Mouse (Mus musculus): ENCODE results near the gene Aplp1. TPM values are rescaled to one million over a fixed set of nuclear protein-coding genes. Genes with fewer than 3 reads are reported as not detected.

Aplp1 gene
- polyA plus RNA-seq, 1 experiment from 2014 or later: 104 TPM

GRCm38 (mm10) chr7:30450241-30450640 is 4.9 kb upstream of the Aplp1 start:
- no peak for TF ChIP-seq CTCF (IDR thresholded peaks at IDR 0.05)
- no peak for ATAC-seq

GRCm38 (mm10) chr7:30444154-30444970 is 973 bp downstream of the Aplp1 start:
- TF ChIP-seq CTCF (IDR thresholded peaks at IDR 0.05): no peak
- ChIA-PET POLR2A (interaction anchor here (0.7 kb wide), 1 partner anchor 125 kb away, joined by 3 read pairs; no protein-coding TSS in a partner anchor), CTCF (no interaction called here)
- no peak for ATAC-seq
- in situ Hi-C loops (cut with MboI; ENCODE audit: low pct_unique_long_range_greater_than_20kb): no loop called here
- DNase-seq (ENCODE audit: low read depth, low spot score): no peak
- H3K27me3 ChIP-seq: no peaks in the 10 kb centered on the region

More at GRCm38 (mm10) chr7:30450241-30450640, 4.9 kb upstream of the Aplp1 start:
- H3K27me3 ChIP-seq: peaks cover 16% of the 10 kb centered on the region
- POLR2A ChIA-PET: no interaction called here
- CTCF ChIA-PET: no interaction called here
- DNase-seq (ENCODE audit: low read depth, low spot score): no peak
- in situ Hi-C loops (cut with MboI; ENCODE audit: low pct_unique_long_range_greater_than_20kb): no loop called here

- TF ChIP-seq CTCF (IDR thresholded peaks at IDR 0.05): no peak
- no peaks in the 10 kb centered on the region for H3K27me3 ChIP-seq
- in situ Hi-C loops (cut with MboI; ENCODE audit: low pct_unique_long_range_greater_than_20kb): no loop called here
- ATAC-seq (no peak), DNase-seq (ENCODE audit: low read depth, low spot score) (no peak)
- CTCF ChIA-PET: no interaction called here
- POLR2A ChIA-PET: interaction anchor here (0.7 kb wide), 1 partner anchor 124 kb away, joined by 3 read pairs; no protein-coding TSS in a partner anchor
These were observed 1.6 kb downstream of the Aplp1 start for GRCm38 (mm10) chr7:30443696-30444095.

- H3K27me3 ChIP-seq: no peaks in the 10 kb centered on the region
- ATAC-seq (no peak), DNase-seq (ENCODE audit: low read depth, low spot score) (no peak)
- in situ Hi-C loops (cut with MboI; ENCODE audit: low pct_unique_long_range_greater_than_20kb): no loop called here
- POLR2A ChIA-PET: no interaction called here
- CTCF ChIA-PET: no interaction called here
- TF ChIP-seq CTCF (IDR thresholded peaks at IDR 0.05): no peak
These were observed 4.6 kb downstream of the Aplp1 start for GRCm38 (mm10) chr7:30440697-30441096.

- no peak for TF ChIP-seq CTCF (IDR thresholded peaks at IDR 0.05)
- no peak for ATAC-seq
These were observed 5.6 kb downstream of the Aplp1 start for GRCm38 (mm10) chr7:30439734-30440133.

DNA sequence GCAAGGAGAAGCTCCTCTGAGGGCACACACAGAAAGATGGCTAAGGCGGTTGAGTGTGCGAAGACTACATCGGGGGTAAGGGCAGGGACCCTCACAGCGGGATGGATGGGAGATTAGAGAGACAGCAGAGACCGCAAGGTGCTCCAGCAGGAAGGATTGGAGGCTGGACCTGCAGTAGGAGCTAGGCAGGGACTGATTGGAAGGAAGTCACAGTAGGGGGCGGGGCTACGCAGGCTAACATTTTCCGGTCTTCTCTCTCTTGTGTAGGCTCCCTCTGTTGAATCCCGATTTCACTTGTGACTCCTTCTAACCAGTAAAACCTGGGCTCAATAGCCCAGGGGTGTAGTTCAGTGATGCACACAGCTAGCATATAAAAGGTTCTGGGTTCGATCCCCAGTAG is 8.5 kb downstream of the Aplp1 start:
- no peak for DNase-seq (ENCODE audit: low read depth, low spot score)
- POLR2A ChIA-PET: no interaction called here
- no peak for TF ChIP-seq CTCF (IDR thresholded peaks at IDR 0.05)
- in situ Hi-C loops (cut with MboI; ENCODE audit: low pct_unique_long_range_greater_than_20kb): loop anchor here (5.0 to 10.0 kb wide), 2 partner anchors 35 to 102 kb away; no protein-coding TSS in a partner anchor
- CTCF ChIA-PET: interaction anchor here (1.0 kb wide), 1 partner anchor 100 kb away, joined by 3 read pairs; no protein-coding TSS in a partner anchor
- no peak for ATAC-seq
- H3K27me3 ChIP-seq: no peaks in the 10 kb centered on the region

More at GRCm38 (mm10) chr7:30439734-30440133, 5.6 kb downstream of the Aplp1 start:
- DNase-seq (ENCODE audit: low read depth, low spot score): no peak
- in situ Hi-C loops (cut with MboI; ENCODE audit: low pct_unique_long_range_greater_than_20kb): loop anchor here (5.0 to 10.0 kb wide), 2 partner anchors 33 to 105 kb away; no protein-coding TSS in a partner anchor
- POLR2A ChIA-PET: no interaction called here
- H3K27me3 ChIP-seq: no peaks in the 10 kb centered on the region
- CTCF ChIA-PET: no interaction called here

- no peak for DNase-seq (ENCODE audit: low read depth, low spot score)
- POLR2A ChIA-PET: no interaction called here
- no peaks in the 10 kb centered on the region for H3K27me3 ChIP-seq
- no peak for TF ChIP-seq CTCF (IDR thresholded peaks at IDR 0.05)
- CTCF ChIA-PET: interaction anchor here (1.1 to 3.1 kb wide), 2 partner anchors 89 to 99 kb away, joined by 3 to 10 read pairs; no protein-coding TSS in a partner anchor
- no peak for ATAC-seq
- in situ Hi-C loops (cut with MboI; ENCODE audit: low pct_unique_long_range_greater_than_20kb): loop anchor here (5.0 to 10.0 kb wide), 2 partner anchors 37 to 100 kb away; no protein-coding TSS in a partner anchor
These were observed 10.2 kb downstream of the Aplp1 start for GRCm38 (mm10) chr7:30435156-30435555.

DNA sequence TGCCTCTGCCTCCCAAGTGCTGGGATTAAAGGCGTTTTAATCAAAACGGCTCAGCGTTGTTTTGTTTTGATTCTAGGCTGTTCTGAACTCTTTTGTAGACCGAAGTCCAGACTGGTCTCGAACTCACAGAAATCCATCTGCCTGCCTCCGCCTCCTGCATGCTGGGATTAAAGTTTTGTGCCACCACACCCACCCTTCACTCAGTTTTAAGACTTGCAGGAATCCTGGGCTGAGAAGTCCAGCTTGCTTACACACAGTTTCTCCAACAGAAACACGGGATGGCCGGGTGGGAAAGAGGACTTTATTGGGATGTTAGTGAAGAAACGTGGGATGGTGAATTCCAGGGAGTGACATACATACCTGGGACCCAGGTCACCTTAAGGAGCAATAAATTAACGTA is 10.6 kb downstream of the Aplp1 start:
- H3K27me3 ChIP-seq: no peaks in the 10 kb centered on the region
- POLR2A ChIA-PET: no interaction called here
- TF ChIP-seq CTCF (IDR thresholded peaks at IDR 0.05): no peak
- in situ Hi-C loops (cut with MboI; ENCODE audit: low pct_unique_long_range_greater_than_20kb): loop anchor here (5.0 to 10.0 kb wide), 2 partner anchors 38 to 100 kb away; no protein-coding TSS in a partner anchor
- ATAC-seq (no peak), DNase-seq (ENCODE audit: low read depth, low spot score) (no peak)
- CTCF ChIA-PET: interaction anchor here (1.1 to 3.1 kb wide), 2 partner anchors 88 to 98 kb away, joined by 3 to 10 read pairs; no protein-coding TSS in a partner anchor

DNA sequence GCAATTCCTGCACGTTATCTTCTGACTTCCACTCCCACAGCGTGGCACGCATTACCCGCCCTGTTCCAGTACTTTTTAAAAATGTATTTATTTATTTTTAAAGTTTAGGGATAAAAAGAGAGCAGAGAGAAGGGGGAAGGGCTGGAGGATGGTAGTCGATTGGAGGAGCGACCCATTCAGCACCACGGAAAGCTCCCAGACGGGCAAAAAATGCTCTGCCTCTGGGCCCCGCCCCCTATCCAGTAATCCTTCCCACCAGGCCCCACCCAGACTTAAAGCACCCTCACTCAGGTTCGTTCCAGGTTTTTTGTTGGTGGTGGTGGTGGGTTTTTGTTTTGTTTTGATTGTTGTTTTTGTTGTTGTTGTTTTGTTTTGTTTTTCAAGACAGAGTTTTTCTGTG is 11.1 kb downstream of the Aplp1 start:
- no peak for ATAC-seq
- POLR2A ChIA-PET: no interaction called here
- TF ChIP-seq CTCF (IDR thresholded peaks at IDR 0.05): no peak
- CTCF ChIA-PET: interaction anchor here (1.1 to 3.1 kb wide), 2 partner anchors 88 to 98 kb away, joined by 3 to 10 read pairs; no protein-coding TSS in a partner anchor
- H3K27me3 ChIP-seq: no peaks in the 10 kb centered on the region
- in situ Hi-C loops (cut with MboI; ENCODE audit: low pct_unique_long_range_greater_than_20kb): loop anchor here (10.0 kb wide), 1 partner anchor 99 kb away; no protein-coding TSS in a partner anchor
- no peak for DNase-seq (ENCODE audit: low read depth, low spot score)

DNA sequence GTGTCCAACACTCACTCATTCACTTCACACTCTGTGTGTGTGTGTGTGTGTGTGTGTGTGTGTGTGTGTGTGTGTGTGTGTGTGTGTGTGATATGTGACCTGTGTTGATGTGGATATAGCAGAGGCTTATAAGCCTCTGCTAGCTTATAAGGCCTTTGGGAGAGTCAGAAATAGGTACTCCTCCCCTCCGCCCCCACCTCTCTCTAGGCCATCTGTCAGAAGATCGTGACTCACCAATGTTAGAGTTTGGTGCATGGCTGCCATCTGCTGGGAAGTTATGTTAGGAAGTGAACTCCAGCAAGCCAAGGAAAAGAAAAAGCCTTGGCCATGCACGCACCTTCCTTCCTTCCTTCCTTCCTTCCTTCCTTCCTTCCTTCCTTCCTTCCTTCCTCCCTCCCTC is 13.5 kb downstream of the Aplp1 start:
- ChIA-PET POLR2A (no interaction called here), CTCF (interaction anchor here (0.6 to 1.5 kb wide), 5 partner anchors 58 to 95 kb away, joined by 3 to 7 read pairs (median 4); partner anchors contain the start of gene Lrfn3)
- no peaks in the 10 kb centered on the region for H3K27me3 ChIP-seq
- in situ Hi-C loops (cut with MboI; ENCODE audit: low pct_unique_long_range_greater_than_20kb): loop anchor here (10.0 kb wide), 1 partner anchor 97 kb away; no protein-coding TSS in a partner anchor
- ATAC-seq (no peak), DNase-seq (ENCODE audit: low read depth, low spot score) (no peak)
- no peak for TF ChIP-seq CTCF (IDR thresholded peaks at IDR 0.05)

- CTCF ChIA-PET: interaction anchor here (1.5 to 1.6 kb wide), 2 partner anchors 35 to 82 kb away, joined by 3 to 7 read pairs; no protein-coding TSS in a partner anchor
- POLR2A ChIA-PET: interaction anchor here (0.9 kb wide), 1 partner anchor 95 kb away, joined by 3 read pairs; no protein-coding TSS in a partner anchor
These were observed 15.1 kb downstream of the Aplp1 start for GRCm38 (mm10) chr7:30430191-30430590.

More at GRCm38 (mm10) chr7:30430191-30430590, 15.1 kb downstream of the Aplp1 start:
- in situ Hi-C loops (cut with MboI; ENCODE audit: low pct_unique_long_range_greater_than_20kb): loop anchor here (10.0 kb wide), 1 partner anchor 95 kb away; no protein-coding TSS in a partner anchor
- no peaks in the 10 kb centered on the region for H3K27me3 ChIP-seq
- ATAC-seq (no peak), DNase-seq (ENCODE audit: low read depth, low spot score) (no peak)
- TF ChIP-seq CTCF (IDR thresholded peaks at IDR 0.05): no peak

Data from Patski (cell line).